Mouse (Mus musculus): Measurements from ENCODE around the gene Galm. TPM values are rescaled to one million over a fixed set of nuclear protein-coding genes. Genes with fewer than 3 reads are reported as not detected.
A peak's percentile ranks its signal among the peaks of the same experiment; 100 is the strongest.

The Galm gene
- 2.4 and 2.5 TPM in 2 replicates for polyA plus RNA-seq (2012; rRNA removed)

GRCm38 (mm10) chr17:80127331-80128251 lies at the start of gene Galm:
TSS of gene Galm (plus strand) at chr17:80127471.
- peaks cover 10% of the 10 kb centered on the region; the same call in 1 of the 2 replicates for H3K4me1 ChIP-seq (ENCODE audit: control insufficient read depth, insufficient read depth, insufficient read length)
- peak within 1 kb of the TSS; percentile 57 for H3K27ac ChIP-seq (ENCODE audit: insufficient read depth, low read length)
- H3K4me3 ChIP-seq (ENCODE audit: extremely low read depth, insufficient read depth, insufficient read length): peak within 1 kb of the TSS; percentile 56
- no peak for DNase-seq (ENCODE audit: low read depth in 1 of 2, low spot score in 2 of 2)
- no peaks in the 10 kb centered on the region for H3K27me3 ChIP-seq (ENCODE audit: control insufficient read depth, insufficient read depth, low read length)
- TF ChIP-seq POLR2A (IDR thresholded peaks at IDR 0.05; ENCODE audit: low read depth, low read length) (no peak), CTCF (IDR thresholded peaks at IDR 0.05; ENCODE audit: extremely low read depth, insufficient read depth, insufficient read length, insufficient replicate concordance) (no peak)
- no peaks in the 10 kb centered on the region for H3K36me3 ChIP-seq (ENCODE audit: control insufficient read depth, insufficient read depth, low read length)
- WGBS: 10% methylated on average over 30 of the region's 30 CpGs

DNA sequence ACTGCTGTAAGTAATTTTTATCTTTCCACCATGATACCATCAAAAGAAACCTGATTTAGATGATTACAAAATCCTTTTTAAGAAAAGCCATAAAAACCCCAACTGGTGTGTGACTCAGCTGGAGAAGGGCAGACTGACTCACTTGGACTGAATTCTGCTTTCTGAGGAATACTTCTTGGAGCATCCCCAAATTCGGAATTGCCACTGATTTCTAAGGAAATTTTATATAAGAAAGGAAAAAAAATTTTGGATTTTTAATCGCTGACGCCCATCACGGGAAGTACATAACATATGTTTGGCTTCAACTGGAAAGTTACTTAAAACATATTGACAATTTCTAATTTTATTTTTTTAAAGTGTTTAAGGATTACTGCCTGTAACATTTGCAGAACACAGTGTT lies 48.5 kb upstream of the Galm start:
- Histone ChIP-seq H3K36me3 (ENCODE audit: control insufficient read depth, insufficient read depth, low read length) (no peaks in the 10 kb centered on the region), H3K4me1 (ENCODE audit: control insufficient read depth, insufficient read depth, insufficient read length) (no peaks in the 10 kb centered on the region), H3K27me3 (ENCODE audit: control insufficient read depth, insufficient read depth, low read length) (no peaks in the 10 kb centered on the region), H3K4me3 (ENCODE audit: extremely low read depth, insufficient read depth, insufficient read length) (no peak overlapping the region), H3K27ac (ENCODE audit: insufficient read depth, low read length) (no peak overlapping the region)
- DNase-seq (ENCODE audit: low read depth in 1 of 2, low spot score in 2 of 2): no peak
- WGBS: 92% methylated on average over 4 of the region's 4 CpGs
- TF ChIP-seq CTCF (IDR thresholded peaks at IDR 0.05; ENCODE audit: extremely low read depth, insufficient read depth, insufficient read length, insufficient replicate concordance) (no peak), POLR2A (IDR thresholded peaks at IDR 0.05; ENCODE audit: low read depth, low read length) (no peak)

DNA sequence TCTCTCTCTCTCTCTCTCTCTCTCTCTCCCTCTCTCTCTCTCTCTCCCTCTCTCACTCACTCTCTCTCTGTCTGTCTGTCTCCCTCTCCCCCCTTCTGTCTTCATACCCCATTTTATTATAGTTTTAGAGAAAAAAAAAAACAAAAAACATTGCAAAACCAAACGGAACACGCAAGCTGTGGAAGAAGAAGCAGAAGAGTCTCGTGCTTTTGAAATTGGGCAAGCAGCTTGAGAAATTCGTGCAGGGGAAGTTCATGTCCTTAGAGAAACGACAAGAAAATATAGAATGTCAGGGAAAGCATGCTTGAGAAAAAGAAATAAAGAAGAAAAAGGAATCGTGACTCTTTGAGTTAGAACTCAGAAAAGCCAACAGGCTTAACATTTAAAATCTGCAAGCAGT lies 44.0 kb upstream of the Galm start:
- H3K27ac ChIP-seq (ENCODE audit: insufficient read depth, low read length): no peak overlapping the region
- 66% methylated on average over 6 of the region's 6 CpGs for WGBS
- H3K4me3 ChIP-seq (ENCODE audit: extremely low read depth, insufficient read depth, insufficient read length): no peak overlapping the region
- no peak for DNase-seq (ENCODE audit: low read depth in 1 of 2, low spot score in 2 of 2)
- no peaks in the 10 kb centered on the region for H3K4me1 ChIP-seq (ENCODE audit: control insufficient read depth, insufficient read depth, insufficient read length)
- H3K36me3 ChIP-seq (ENCODE audit: control insufficient read depth, insufficient read depth, low read length): no peaks in the 10 kb centered on the region
- TF ChIP-seq CTCF (IDR thresholded peaks at IDR 0.05; ENCODE audit: extremely low read depth, insufficient read depth, insufficient read length, insufficient replicate concordance) (no peak), POLR2A (IDR thresholded peaks at IDR 0.05; ENCODE audit: low read depth, low read length) (no peak)
- H3K27me3 ChIP-seq (ENCODE audit: control insufficient read depth, insufficient read depth, low read length): no peaks in the 10 kb centered on the region

GRCm38 (mm10) chr17:80084424-80084823 lies 42.8 kb upstream of the Galm start:
- H3K4me1 ChIP-seq (ENCODE audit: control insufficient read depth, insufficient read depth, insufficient read length): no peaks in the 10 kb centered on the region
- no peaks in the 10 kb centered on the region for H3K27me3 ChIP-seq (ENCODE audit: control insufficient read depth, insufficient read depth, low read length)
- no peaks in the 10 kb centered on the region for H3K36me3 ChIP-seq (ENCODE audit: control insufficient read depth, insufficient read depth, low read length)
- TF ChIP-seq POLR2A (IDR thresholded peaks at IDR 0.05; ENCODE audit: low read depth, low read length) (no peak), CTCF (IDR thresholded peaks at IDR 0.05; ENCODE audit: extremely low read depth, insufficient read depth, insufficient read length, insufficient replicate concordance) (no peak)
- H3K27ac ChIP-seq (ENCODE audit: insufficient read depth, low read length): no peak overlapping the region
- DNase-seq (ENCODE audit: low read depth in 1 of 2, low spot score in 2 of 2): no peak
- H3K4me3 ChIP-seq (ENCODE audit: extremely low read depth, insufficient read depth, insufficient read length): no peak overlapping the region
- WGBS: 81% methylated on average over 9 of the region's 9 CpGs

- Histone ChIP-seq H3K27me3 (ENCODE audit: control insufficient read depth, insufficient read depth, low read length) (no peaks in the 10 kb centered on the region), H3K36me3 (ENCODE audit: control insufficient read depth, insufficient read depth, low read length) (no peaks in the 10 kb centered on the region), H3K4me3 (ENCODE audit: extremely low read depth, insufficient read depth, insufficient read length) (no peak overlapping the region), H3K27ac (ENCODE audit: insufficient read depth, low read length) (no peak overlapping the region), H3K4me1 (ENCODE audit: control insufficient read depth, insufficient read depth, insufficient read length) (no peaks in the 10 kb centered on the region)
- no peak for TF ChIP-seq POLR2A (IDR thresholded peaks at IDR 0.05; ENCODE audit: low read depth, low read length)
- TF ChIP-seq CTCF (IDR thresholded peaks at IDR 0.05; ENCODE audit: extremely low read depth, insufficient read depth, insufficient read length, insufficient replicate concordance): no peak
- no peak for DNase-seq (ENCODE audit: low read depth in 1 of 2, low spot score in 2 of 2)
- WGBS: 92% methylated on average over 11 of the region's 11 CpGs
Measured at GRCm38 (mm10) chr17:80086591-80086990, 40.7 kb upstream of the Galm start.

DNA sequence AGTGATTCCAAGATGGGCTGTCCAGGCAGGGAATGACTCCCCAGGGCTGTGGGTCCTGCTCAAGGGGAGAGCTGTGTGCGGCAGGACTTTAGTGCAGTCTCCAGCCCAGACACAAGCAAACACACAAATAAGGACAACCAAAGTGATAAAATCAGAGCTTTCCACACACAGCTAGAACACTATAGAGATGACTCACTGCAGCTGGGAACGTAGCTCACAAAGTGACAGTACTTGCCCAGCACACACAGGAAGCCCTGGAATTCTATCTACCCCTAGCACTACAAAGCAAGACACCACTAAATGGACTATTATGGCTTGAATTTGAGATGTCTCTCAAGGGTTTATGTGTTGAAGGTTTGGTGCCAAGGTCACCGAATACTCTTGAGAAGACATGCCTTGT lies 39.1 kb upstream of the Galm start:
- WGBS: 93% methylated on average over 3 of the region's 3 CpGs

DNA sequence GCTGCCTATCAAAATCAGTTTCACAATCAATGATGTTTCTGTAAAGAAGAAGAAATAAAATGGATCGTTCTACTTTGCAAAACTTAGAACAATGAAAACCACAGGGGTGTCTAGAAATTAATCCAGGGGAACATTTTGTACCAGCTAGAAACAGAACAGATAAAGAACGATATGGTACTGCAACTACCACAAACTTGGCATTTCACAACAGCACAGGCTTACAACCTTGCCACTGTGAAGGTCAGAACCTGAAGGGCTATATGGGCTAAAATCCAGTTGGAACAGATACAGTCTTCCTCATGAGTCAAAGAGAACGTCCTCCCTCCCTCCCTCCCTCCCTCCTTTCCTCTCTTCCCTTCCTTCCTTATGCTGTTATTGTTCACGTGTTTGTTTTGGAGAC lies 36.7 kb upstream of the Galm start:
- no peak for DNase-seq (ENCODE audit: low read depth in 1 of 2, low spot score in 2 of 2)
- TF ChIP-seq POLR2A (IDR thresholded peaks at IDR 0.05; ENCODE audit: low read depth, low read length) (no peak), CTCF (IDR thresholded peaks at IDR 0.05; ENCODE audit: extremely low read depth, insufficient read depth, insufficient read length, insufficient replicate concordance) (no peak)
- Histone ChIP-seq H3K27me3 (ENCODE audit: control insufficient read depth, insufficient read depth, low read length) (no peaks in the 10 kb centered on the region), H3K27ac (ENCODE audit: insufficient read depth, low read length) (no peak overlapping the region), H3K4me1 (ENCODE audit: control insufficient read depth, insufficient read depth, insufficient read length) (no peaks in the 10 kb centered on the region), H3K36me3 (ENCODE audit: control insufficient read depth, insufficient read depth, low read length) (no peaks in the 10 kb centered on the region), H3K4me3 (ENCODE audit: extremely low read depth, insufficient read depth, insufficient read length) (no peak overlapping the region)
- WGBS: 70% methylated on average over 4 of the region's 4 CpGs

More for the DNA sequence above, 39.1 kb upstream of the Galm start:
- no peaks in the 10 kb centered on the region for H3K4me1 ChIP-seq (ENCODE audit: control insufficient read depth, insufficient read depth, insufficient read length)
- DNase-seq (ENCODE audit: low read depth in 1 of 2, low spot score in 2 of 2): no peak
- H3K36me3 ChIP-seq (ENCODE audit: control insufficient read depth, insufficient read depth, low read length): no peaks in the 10 kb centered on the region
- TF ChIP-seq CTCF (IDR thresholded peaks at IDR 0.05; ENCODE audit: extremely low read depth, insufficient read depth, insufficient read length, insufficient replicate concordance) (no peak), POLR2A (IDR thresholded peaks at IDR 0.05; ENCODE audit: low read depth, low read length) (no peak)
- H3K27ac ChIP-seq (ENCODE audit: insufficient read depth, low read length): no peak overlapping the region
- no peaks in the 10 kb centered on the region for H3K27me3 ChIP-seq (ENCODE audit: control insufficient read depth, insufficient read depth, low read length)
- no peak overlapping the region for H3K4me3 ChIP-seq (ENCODE audit: extremely low read depth, insufficient read depth, insufficient read length)

Measured in spleen, adult 2 months (tissue).